Mouse (Mus musculus): ENCODE results near the gene Camk2d. TPM values are rescaled to one million over a fixed set of nuclear protein-coding genes. Genes with fewer than 3 reads are reported as not detected.

Camk2d gene
- total and polyA plus RNA-seq, 3 experiments, result 0.07 to 0.35 TPM; not detected in 1

DNA sequence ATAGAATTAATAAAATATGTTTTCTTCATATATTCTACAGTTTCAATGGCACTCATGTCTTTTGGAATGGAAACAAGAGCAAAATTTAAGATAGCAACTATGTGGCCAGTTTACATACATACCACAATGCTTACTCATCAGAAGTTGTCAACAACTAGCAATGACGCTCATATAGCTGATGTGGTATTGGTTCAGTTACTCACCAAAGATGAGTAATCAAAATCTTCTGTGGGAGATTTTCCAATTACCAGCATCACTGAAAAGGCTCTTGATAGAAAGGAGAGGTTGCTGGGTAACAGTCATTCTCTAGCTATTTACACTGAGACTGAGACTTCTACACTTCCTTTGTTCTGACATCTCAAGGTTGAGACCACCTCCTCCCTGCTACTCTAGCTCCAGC lies 25.5 kb upstream of the Camk2d start:
- Histone ChIP-seq H3K27ac (ENCODE audit: control insufficient read depth, low read depth, low read length) (no peak overlapping the region), H3K9ac (ENCODE audit: control insufficient read depth, low read depth, low read length, poor library complexity, severe bottlenecking) (no peak overlapping the region), H3K4me1 (ENCODE audit: control insufficient read depth in 1 of 2, insufficient read depth in 2 of 2, low read length in 2 of 2) (no peaks in the 10 kb centered on the region), H3K9me3 (replicated peaks; ENCODE audit: insufficient read depth, low read length) (no peaks in the 10 kb centered on the region), H3K4me3 (ENCODE audit: control insufficient read depth in 1 of 2, insufficient read depth in 1 of 2, low read depth in 2 of 2, low read length in 2 of 2) (no peak overlapping the region), H3K27me3 (ENCODE audit: control insufficient read depth in 1 of 2, insufficient read depth in 2 of 2, low read length in 2 of 2) (no peaks in the 10 kb centered on the region), H3K79me2 (ENCODE audit: control insufficient read depth, insufficient read depth, low read length, poor library complexity) (no peaks in the 10 kb centered on the region), H3K36me3 (ENCODE audit: control insufficient read depth in 1 of 2, insufficient read depth in 2 of 2, low read length in 2 of 2) (no peaks in the 10 kb centered on the region)
- TF ChIP-seq CTCF (IDR thresholded peaks at IDR 0.05 in 2 of 3, conservative IDR thresholded peaks at IDR 0.05 in 1 of 3; ENCODE audit: control insufficient read depth in 1 of 3, insufficient read depth in 1 of 3, low read depth in 2 of 3, low read length in 3 of 3, poor library complexity in 1 of 3, severe bottlenecking in 1 of 3) (no peak), POLR2A (IDR thresholded peaks at IDR 0.05; ENCODE audit: control insufficient read depth in 1 of 2, insufficient read depth in 1 of 2, low read depth in 1 of 2, low read length in 2 of 2, poor library complexity in 1 of 2) (no peak), MAFK (IDR thresholded peaks at IDR 0.05; ENCODE audit: borderline replicate concordance, low read depth, low read length) (no peak), KAT2A (conservative IDR thresholded peaks at IDR 0.05; ENCODE audit: low read depth, low read length) (no peak), JUND (IDR thresholded peaks at IDR 0.05; ENCODE audit: low read depth, low read length) (no peak), GABPA (IDR thresholded peaks at IDR 0.05; ENCODE audit: low read depth, low read length) (no peak), SIN3A (IDR thresholded peaks at IDR 0.05; ENCODE audit: low read length) (no peak), CHD1 (IDR thresholded peaks at IDR 0.05; ENCODE audit: low read depth, low read length) (no peak), ZMIZ1 (IDR thresholded peaks at IDR 0.05; ENCODE audit: low read depth, low read length) (no peak), ZKSCAN1 (IDR thresholded peaks at IDR 0.05; ENCODE audit: low read depth, low read length) (no peak), ZNF384 (IDR thresholded peaks at IDR 0.05; ENCODE audit: low read depth, low read length) (no peak), EP300 (IDR thresholded peaks at IDR 0.05; ENCODE audit: low read depth in 1 of 2, low read length in 2 of 2) (no peak), USF1 (IDR thresholded peaks at IDR 0.05; ENCODE audit: low read depth, low read length) (no peak), MYC (IDR thresholded peaks at IDR 0.05; ENCODE audit: low read depth, low read length) (no peak), GATA1 (IDR thresholded peaks at IDR 0.05; ENCODE audit: low read depth, low read length) (no peak), RCOR1 (IDR thresholded peaks at IDR 0.05; ENCODE audit: low read depth, low read length) (no peak)
- no peak for DNase-seq (ENCODE audit: low read depth, low spot score)

DNA sequence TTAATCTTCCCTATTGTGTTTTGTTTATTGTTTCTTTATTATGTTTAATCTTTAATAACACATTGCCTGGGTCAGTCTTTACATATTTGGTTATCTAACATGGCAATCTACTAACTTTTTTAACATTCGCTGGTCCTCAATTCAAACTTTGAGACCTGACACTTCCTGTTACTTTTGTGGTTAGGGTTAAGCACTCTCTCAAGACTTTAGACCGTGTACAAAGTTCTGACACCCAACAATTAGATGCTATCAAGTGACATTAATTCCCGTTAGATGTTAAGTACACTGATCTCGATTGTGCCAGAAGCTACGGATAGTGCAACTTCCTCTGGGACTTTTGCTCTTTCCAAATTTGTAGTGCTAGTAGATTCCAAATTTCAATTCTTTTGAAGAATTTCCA lies 23.2 kb upstream of the Camk2d start:
- Histone ChIP-seq H3K27me3 (ENCODE audit: control insufficient read depth in 1 of 2, insufficient read depth in 2 of 2, low read length in 2 of 2) (no peaks in the 10 kb centered on the region), H3K9me3 (replicated peaks; ENCODE audit: insufficient read depth, low read length) (no peaks in the 10 kb centered on the region), H3K79me2 (ENCODE audit: control insufficient read depth, insufficient read depth, low read length, poor library complexity) (no peaks in the 10 kb centered on the region), H3K4me3 (ENCODE audit: control insufficient read depth in 1 of 2, insufficient read depth in 1 of 2, low read depth in 2 of 2, low read length in 2 of 2) (no peak overlapping the region), H3K36me3 (ENCODE audit: control insufficient read depth in 1 of 2, insufficient read depth in 2 of 2, low read length in 2 of 2) (no peaks in the 10 kb centered on the region), H3K4me1 (ENCODE audit: control insufficient read depth in 1 of 2, insufficient read depth in 2 of 2, low read length in 2 of 2) (no peaks in the 10 kb centered on the region), H3K9ac (ENCODE audit: control insufficient read depth, low read depth, low read length, poor library complexity, severe bottlenecking) (no peak overlapping the region), H3K27ac (ENCODE audit: control insufficient read depth, low read depth, low read length) (no peak overlapping the region)
- TF ChIP-seq MAFK (IDR thresholded peaks at IDR 0.05; ENCODE audit: borderline replicate concordance, low read depth, low read length), result no peak
- no peak for TF ChIP-seq POLR2AphosphoS2 (IDR thresholded peaks at IDR 0.05; ENCODE audit: low read length)
- no peak for TF ChIP-seq POLR2A (IDR thresholded peaks at IDR 0.05; ENCODE audit: control insufficient read depth in 1 of 2, insufficient read depth in 1 of 2, low read depth in 1 of 2, low read length in 2 of 2, poor library complexity in 1 of 2)
- no peak for TF ChIP-seq ZC3H11A (IDR thresholded peaks at IDR 0.05; ENCODE audit: low read depth, low read length)
- no peak for TF ChIP-seq TAL1 (IDR thresholded peaks at IDR 0.05; ENCODE audit: low read length)
- no peak for TF ChIP-seq TCF12 (IDR thresholded peaks at IDR 0.05; ENCODE audit: low read depth, low read length)
- no peak for TF ChIP-seq POLR2AphosphoS5 (IDR thresholded peaks at IDR 0.05; ENCODE audit: borderline replicate concordance, low read depth, low read length)
- TF ChIP-seq NELFE (IDR thresholded peaks at IDR 0.05; ENCODE audit: low read depth, low read length), result no peak
- no peak for TF ChIP-seq SIN3A (IDR thresholded peaks at IDR 0.05; ENCODE audit: low read length)
- TF ChIP-seq NRF1 (IDR thresholded peaks at IDR 0.05; ENCODE audit: insufficient read depth, low read depth, low read length, poor library complexity, severe bottlenecking), result no peak
- no peak for TF ChIP-seq ZNF384 (IDR thresholded peaks at IDR 0.05; ENCODE audit: low read depth, low read length)
- TF ChIP-seq KAT2A (conservative IDR thresholded peaks at IDR 0.05; ENCODE audit: low read depth, low read length), result no peak
- TF ChIP-seq GABPA (IDR thresholded peaks at IDR 0.05; ENCODE audit: low read depth, low read length), result no peak
- no peak for TF ChIP-seq EP300 (IDR thresholded peaks at IDR 0.05; ENCODE audit: low read depth in 1 of 2, low read length in 2 of 2)
- no peak for TF ChIP-seq GATA1 (IDR thresholded peaks at IDR 0.05; ENCODE audit: low read depth, low read length)
- no peak for TF ChIP-seq CHD1 (IDR thresholded peaks at IDR 0.05; ENCODE audit: low read depth, low read length)
- TF ChIP-seq ELF1 (IDR thresholded peaks at IDR 0.05; ENCODE audit: low read depth, low read length), result no peak
- DNase-seq (ENCODE audit: low read depth, low spot score), result no peak

Measured in MEL (cell line).